Mouse (Mus musculus) frontal cortex, postnatal 14 days (tissue): ENCODE measurements at regions not wholly inside any gene's neighbourhood (a gene's known extent, or its start where the extent isn't known, plus 50 kb on each side); places are given as distances from the start of the nearest gene placed in this dataset.

ENCODE experiments used
- DNase-seq, 2 experiments: peaks; one replicate each; pipeline ENCODE4 v3.0.0; 2022; ENCODE audit warnings: low spot score in 2 of 2

DNA sequence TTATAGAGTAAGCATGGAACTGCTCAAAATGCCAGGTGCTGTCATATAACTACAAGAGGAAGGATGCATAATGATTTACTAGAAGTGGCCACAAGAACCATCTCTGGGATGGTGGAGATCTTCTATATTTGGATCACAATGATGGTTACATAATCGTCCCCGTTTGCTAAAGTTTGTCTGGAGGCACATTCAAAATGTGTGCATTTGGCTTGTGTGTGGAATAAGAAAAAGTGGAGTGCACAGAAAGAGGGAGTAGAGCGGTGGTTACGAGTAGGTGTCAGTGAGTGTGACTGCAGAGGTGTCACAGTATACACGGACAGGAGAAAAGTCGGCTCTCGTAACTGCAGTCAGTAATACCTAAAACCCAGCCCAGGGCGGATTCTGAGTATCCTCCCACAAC is 238.3 kb upstream of the Cnr1 start:
- no peak for DNase-seq

- no peak for DNase-seq
These were observed 237.0 kb upstream of the Cnr1 start for GRCm38 (mm10) chr4:33687434-33687833.

DNA sequence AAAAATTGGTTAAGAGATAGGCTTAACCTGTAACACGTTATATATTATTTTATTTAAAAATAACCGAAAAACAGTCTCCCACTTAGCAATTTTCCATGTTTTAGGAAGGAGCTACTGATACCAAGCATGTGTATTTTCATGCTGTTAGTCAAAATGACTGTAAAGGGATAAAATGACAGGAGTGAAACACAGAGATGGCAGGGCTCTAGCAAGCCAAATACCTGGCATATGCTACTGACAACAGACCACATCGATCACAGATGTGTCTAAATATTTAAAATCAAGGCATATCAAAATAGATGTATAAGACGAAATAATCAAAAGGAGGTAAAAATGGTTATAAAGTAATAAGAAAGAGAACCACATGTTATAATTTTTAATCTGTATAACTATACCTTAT is 231.0 kb upstream of the Cnr1 start:
- no peak for DNase-seq

DNA sequence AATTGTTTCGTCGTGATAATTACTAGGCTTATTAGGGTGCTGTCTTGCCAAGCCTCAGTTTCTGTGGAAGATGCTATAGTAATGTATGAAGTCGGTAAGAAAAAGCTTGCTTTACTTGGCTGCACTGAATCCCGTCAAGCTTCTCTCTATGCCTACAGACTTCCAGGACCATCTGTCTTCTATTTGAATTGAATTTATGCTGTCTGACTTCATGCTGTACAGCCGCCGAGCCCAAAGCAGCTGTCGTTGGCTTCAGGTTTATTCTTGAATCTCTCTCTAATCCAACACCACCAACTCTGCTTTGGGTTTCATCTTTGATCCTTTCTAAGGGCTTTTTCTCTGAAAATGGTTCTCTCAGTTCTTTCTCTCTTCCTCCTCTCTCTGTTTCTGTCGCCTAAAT is 227.4 kb upstream of the Cnr1 start:
- peak; percentile 24 to 35 for DNase-seq

DNA sequence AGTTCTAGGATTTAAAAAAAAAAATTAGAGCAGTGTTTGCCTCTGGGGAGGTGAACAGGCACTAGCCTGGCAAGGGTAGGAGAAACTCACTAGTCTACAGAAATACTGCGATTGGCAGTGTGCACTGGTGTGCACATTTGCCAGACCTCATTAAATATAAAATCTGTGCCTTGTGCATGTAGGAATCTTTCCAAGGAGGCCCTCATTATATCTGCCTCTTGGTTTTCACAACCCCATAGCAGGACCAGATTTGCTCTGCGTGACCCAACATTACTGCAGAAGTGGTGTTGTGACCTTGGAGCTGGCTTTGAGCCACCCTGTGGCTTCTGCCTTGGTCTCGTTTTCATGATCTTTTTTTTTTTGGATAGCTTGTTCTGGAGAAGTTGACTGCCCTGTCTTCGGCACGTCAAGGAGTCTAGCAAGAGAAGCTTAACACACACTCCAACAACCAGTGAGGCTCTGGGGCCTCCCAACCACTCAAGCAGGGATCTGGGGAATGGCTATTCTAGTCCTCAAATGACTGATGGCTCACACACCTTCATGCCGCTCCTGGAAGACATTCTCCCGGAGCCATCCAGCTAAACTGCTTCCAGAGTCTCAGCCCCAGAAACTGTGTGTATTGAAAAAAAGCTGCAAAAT is 222.2 kb upstream of the Cnr1 start:
- no peak for DNase-seq

DNA sequence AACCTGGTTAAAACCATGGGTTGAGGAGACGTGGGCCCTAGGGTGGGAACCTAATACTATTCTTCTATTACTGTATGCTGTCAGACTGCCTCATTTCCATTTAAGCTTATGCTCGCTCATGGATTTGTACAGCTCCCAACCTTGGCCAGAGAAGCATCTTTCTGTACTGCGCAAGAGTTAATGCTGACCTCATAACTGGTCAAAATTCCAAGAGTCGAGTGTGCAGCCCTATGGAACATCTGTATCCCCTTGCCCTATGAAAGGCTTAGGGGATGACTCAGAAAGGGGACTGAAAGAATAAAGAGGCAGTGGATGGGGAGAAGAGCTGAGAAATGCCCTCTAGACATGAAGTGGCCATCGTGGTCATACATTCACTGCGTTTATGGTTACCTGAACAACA is 218.7 kb upstream of the Cnr1 start:
- DNase-seq, result no peak

- DNase-seq, result no peak
These were observed 217.6 kb upstream of the Cnr1 start for GRCm38 (mm10) chr4:33706785-33707184.

- DNase-seq, result no peak
These were observed 207.8 kb upstream of the Cnr1 start for GRCm38 (mm10) chr4:33716475-33717117.

GRCm38 (mm10) chr4:33720972-33721371 is 203.4 kb upstream of the Cnr1 start:
- no peak for DNase-seq

DNA sequence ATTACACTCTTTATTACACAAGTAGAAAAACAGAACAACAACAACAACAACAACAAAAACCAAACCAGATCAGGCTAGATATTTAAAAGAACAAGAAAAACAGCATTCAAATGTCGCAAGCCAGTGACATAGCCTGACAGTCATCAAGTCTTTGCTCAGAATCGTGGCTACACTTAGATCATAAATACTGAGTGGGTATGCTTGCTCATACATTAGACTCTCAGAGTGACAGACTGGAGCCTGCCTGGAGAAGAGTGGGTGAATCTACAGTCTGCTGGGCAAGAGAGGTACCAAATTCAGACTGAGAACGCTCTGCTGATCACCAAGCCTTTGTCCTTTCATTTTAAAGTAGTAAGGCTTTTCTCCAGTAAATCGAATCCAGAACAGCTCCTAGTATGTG is 202.4 kb upstream of the Cnr1 start:
- no peak for DNase-seq

GRCm38 (mm10) chr4:33731837-33732236 is 192.6 kb upstream of the Cnr1 start:
- no peak for DNase-seq

DNA sequence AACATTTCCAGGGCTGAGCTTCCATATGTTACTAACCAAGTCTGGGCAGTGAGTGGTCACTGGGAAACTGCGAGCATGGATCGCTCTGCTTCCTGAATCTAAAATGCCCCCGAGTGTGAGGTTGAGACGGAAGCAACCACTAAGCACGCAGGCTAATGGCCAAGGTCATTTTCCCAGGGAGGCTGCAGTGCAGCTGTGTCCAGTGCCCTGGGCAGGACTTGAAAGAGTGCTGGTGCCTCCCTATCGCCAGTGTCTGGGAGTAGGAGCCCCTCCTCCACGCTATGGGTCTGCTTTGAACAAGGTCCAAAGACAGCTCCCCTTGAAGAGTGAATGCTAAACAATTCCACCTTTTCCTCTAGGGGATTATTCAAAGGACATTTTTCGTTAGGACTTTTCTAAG is 189.5 kb upstream of the Cnr1 start:
- DNase-seq, result peak in 1 of 2 experiments; percentile 38

DNA sequence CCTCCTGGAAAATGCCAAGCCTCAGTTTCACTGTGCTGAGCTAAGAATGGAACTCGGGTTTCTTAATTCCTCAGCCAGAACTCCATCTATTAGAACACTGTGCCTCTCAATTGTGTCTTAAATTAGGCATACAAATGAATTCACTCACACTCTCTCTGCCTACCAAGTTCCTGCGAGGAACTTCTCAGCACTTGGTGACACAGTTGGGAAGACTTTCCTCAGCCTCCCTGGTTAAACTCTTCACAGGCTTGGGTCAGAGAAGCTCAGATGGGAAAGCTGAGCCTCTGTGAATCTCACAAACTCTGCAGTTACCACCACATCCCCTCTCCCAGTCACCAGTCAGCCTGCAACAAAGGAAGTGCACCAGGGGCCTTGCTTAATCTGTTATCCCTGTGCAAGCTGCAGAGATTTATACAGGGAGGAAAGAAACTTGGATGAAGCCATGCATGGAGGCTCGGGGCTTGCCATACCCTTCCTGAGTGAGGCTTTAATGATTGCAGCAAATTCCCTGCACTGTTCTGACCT is 188.9 kb upstream of the Cnr1 start:
- no peak for DNase-seq

DNA sequence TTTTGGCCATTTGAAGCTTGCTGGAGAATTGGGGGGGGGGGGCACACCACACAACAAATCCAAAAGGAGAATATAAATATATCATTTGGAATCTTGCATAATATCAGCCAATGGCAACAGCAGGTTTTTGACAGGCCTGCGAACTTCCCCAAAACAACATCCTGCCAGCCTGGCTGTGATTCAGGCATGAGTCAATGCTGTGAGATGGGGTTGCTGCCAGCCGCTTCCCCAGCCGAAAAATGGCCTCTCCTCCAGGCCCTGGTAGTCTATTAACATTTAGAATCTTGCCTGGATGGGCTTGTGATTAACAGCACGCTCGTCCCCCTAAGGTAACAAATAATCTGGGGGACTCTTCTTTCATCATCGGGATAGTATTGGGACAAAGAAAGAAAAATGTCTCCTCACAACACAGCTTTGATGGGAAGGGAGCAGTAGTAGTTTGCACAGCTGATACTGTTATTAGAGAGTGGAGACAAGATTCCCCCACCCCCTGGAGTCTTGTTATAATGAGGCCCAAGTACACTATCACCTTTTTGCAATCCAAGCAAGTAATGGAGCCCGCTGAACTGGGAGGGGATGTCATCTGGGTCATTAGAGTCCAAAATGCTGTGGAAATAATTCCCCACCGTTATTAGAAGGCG is 188.2 kb upstream of the Cnr1 start:
- DNase-seq, result peak; percentile 47 to 53

GRCm38 (mm10) chr4:33737337-33737736 is 187.1 kb upstream of the Cnr1 start:
- no peak for DNase-seq

GRCm38 (mm10) chr4:33737859-33738417 is 186.5 kb upstream of the Cnr1 start:
- DNase-seq, result no peak

DNA sequence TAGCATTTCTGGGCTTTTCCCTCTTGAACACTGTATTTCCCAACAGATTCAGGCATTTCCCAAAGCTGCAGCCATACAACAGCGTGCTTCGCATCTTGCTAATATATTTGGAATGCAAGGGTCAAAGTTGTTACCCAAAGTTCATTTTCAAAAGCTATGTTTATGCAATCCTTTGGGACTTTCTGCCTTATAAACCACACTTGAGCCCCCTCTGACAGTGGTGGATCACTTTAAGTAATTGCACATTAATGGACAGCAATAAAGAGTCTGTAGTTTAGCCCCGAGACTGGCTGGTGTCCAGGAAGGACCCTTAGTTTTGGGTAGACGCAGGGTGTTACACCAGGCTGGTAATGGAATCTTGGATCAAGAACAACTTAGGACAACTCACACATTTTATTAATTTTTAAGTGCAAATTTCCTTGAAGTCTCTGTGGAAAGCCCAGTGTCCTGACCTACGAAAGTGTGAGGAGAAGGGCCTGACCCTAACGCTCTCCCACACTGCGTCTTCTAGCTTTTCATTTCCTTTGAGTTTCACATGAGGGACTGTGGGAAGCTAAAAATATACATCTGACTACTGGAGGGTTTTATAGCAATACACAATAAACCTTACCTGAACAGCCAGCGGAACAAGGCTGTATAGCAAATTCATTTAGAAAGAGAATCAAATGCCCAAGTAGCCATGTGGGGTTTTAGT is 185.0 kb upstream of the Cnr1 start:
- no peak for DNase-seq

DNA sequence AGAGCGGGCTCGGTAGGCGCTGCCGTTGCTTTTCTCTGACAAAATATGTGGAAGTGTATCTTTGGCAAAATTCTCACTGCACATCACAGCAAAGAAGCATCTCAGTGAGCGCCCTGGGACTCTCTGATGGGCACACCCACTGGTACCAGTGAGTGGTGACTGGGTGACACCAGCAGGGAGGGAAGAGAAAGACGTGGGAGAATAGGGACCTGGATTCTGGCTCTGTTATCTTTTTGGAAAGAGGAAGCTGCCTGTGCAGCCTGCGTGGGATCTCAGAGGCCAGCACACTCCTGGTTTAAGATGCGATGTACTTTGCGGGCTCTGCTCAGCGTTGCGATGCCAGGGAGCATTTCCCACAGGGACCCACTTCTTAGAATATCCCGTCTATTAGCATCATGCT is 183.4 kb upstream of the Cnr1 start:
- DNase-seq, result no peak

GRCm38 (mm10) chr4:33745180-33745579 is 179.2 kb upstream of the Cnr1 start:
- DNase-seq, result no peak

DNA sequence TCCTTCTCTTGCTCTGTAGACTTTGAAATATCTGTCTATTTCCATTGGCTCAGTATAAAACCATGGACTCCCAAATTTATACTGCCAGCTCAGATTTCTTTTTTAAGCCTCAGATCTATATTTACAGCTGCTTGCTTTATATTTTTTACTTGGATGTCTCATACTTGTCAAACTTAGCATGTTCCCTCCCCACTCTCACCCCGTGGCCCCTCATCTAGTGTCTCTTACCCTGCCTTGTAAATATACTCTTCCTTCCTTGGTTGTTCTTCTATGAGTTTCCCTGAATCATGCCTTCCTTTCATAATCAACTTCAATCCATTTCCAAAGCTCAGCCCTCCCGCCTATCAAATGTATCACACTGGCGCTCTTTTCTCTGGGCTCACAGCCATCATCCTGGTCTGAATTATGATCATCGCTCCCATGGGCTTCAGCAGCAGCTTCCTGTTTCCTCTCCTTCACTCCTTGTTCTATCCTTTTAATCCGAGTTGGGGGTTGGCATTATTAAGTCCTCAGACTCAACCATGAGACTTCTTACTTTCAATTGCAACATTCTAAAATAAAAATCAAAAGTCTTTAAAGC is 177.0 kb upstream of the Cnr1 start:
- no peak for DNase-seq

GRCm38 (mm10) chr4:33767721-33768120 is 156.7 kb upstream of the Cnr1 start:
- DNase-seq, result no peak

DNA sequence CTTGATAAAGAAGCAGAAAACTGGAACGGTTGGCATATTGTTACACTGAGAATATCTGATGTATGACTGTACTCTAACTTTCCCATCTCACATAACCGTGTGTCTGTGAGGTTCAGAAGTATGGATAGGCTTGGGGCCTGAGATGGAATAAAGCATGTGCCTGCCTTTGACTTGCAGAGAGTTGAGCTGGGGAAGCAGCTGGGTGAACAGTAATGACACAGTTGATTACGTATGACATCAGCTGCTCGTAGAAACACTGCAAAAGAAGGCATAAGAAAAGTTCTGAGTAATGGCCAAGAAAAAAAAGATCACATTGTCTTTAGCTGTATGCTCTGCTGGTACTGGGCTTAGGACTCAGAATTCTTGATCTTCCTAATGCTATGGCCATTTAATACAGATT is 138.4 kb upstream of the Cnr1 start:
- no peak for DNase-seq
